In the genomic region with DNA sequence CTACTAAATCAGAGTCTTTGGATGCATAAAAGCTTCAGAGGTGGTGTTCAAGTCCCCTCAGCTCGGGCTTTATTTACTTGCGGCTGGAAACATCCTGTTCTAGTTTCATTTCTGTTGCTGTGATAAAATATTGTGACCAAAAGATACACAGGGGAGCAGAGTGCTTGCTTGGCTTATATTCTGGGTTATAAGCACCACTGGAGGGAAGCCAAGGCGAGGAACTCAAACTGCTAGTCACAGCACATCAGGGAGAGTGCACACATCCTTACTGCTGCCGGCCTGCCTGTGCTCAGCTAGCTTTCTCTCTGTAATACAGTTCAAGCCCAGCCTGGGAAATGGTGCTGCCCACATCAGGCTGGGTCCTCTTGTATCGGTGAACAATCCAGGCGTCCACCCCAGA, we compare ENCODE assay signal across 14 mouse cellular contexts. TPM values are rescaled to one million over a fixed set of nuclear protein-coding genes. Genes with fewer than 3 reads are reported as not detected.
A peak's percentile ranks its signal among the peaks of the same experiment; 100 is the strongest.
DNase-seq lines count a peak whose midpoint lies in the region; ATAC-seq lines count a peak whose summit lies in the region.
"Had no signal": no experiment of that assay in that cellular context is flagged by ENCODE, and none has a peak within 500 bp of the region (broad histone marks: within the 10 kb centered on the region; RNA-seq: fewer than 3 reads in every experiment).

No protein-coding gene starts in this region.

- DNase-seq in kidney, adult 9 months: no peak
- peak; percentile 33 for DNase-seq in testis, postnatal 14 days (ENCODE audit: low spot score)
- no peak for DNase-seq in testis, postnatal 10 days (ENCODE audit: low spot score)
- DNase-seq in kidney, postnatal 36 days: peak; percentile 25 to 50
- no peak for DNase-seq in B cell, adult 2 months
- DNase-seq in gastrocnemius, postnatal 10 days: no peak
- DNase-seq: cerebellum, adult 9-10 months; right cerebral cortex, postnatal 14 days had no signal

- H3K9ac ChIP-seq in kidney, embryonic 14.5 days (ENCODE audit: low read depth, low read length): no peak overlapping the region; the same call in 1 of the 2 replicates
- H3K9ac ChIP-seq in stomach, embryonic 16.5 days (ENCODE audit: low read length): no peak overlapping the region
- H3K9ac ChIP-seq: hindbrain, embryonic 12.5 days had no signal

- H3K27me3 ChIP-seq in kidney, embryonic 14.5 days (ENCODE audit: control insufficient read depth, insufficient read depth, low read length): no peaks in the 10 kb centered on the region
- no peaks in the 10 kb centered on the region for H3K27me3 ChIP-seq in stomach, embryonic 16.5 days (ENCODE audit: control insufficient read depth, insufficient read depth, low read length)
- H3K27me3 ChIP-seq: hindbrain, embryonic 12.5 days had no signal

- H3K9me3 ChIP-seq in kidney, embryonic 14.5 days (ENCODE audit: control insufficient read depth, low read length): no peaks in the 10 kb centered on the region
- H3K9me3 ChIP-seq in stomach, embryonic 16.5 days (replicated peaks; ENCODE audit: control insufficient read depth, low read length): no peaks in the 10 kb centered on the region
- H3K9me3 ChIP-seq: hindbrain, embryonic 12.5 days had no signal

- no peaks in the 10 kb centered on the region for H3K36me3 ChIP-seq in kidney, embryonic 14.5 days (ENCODE audit: control insufficient read depth, insufficient read depth, low read length)
- H3K36me3 ChIP-seq in stomach, embryonic 16.5 days (ENCODE audit: control insufficient read depth, insufficient read depth, low read length): no peaks in the 10 kb centered on the region
- H3K36me3 ChIP-seq: hindbrain, embryonic 12.5 days had no signal

- no peak overlapping the region for H3K4me3 ChIP-seq in kidney, embryonic 14.5 days (ENCODE audit: low read length)
- no peak overlapping the region for H3K4me3 ChIP-seq in stomach, embryonic 16.5 days (replicated peaks; ENCODE audit: low read length)
- H3K4me3 ChIP-seq: hindbrain, embryonic 12.5 days; layer of hippocampus, adult 2 months had no signal

- peak overlapping the region; percentile 80; the same call in 1 of the 2 replicates for H3K27ac ChIP-seq in kidney, embryonic 14.5 days (ENCODE audit: low read depth, low read length)
- H3K27ac ChIP-seq in stomach, embryonic 16.5 days (ENCODE audit: low read length): peak overlapping the region; percentile 50; the same call in 1 of the 2 replicates
- H3K27ac ChIP-seq: hindbrain, embryonic 12.5 days; layer of hippocampus, adult 2 months had no signal

- 0 out of 2 replicates have a peak, but pooled peaks cover 3% of the 10 kb centered on the region for H3K4me1 ChIP-seq in kidney, embryonic 14.5 days (ENCODE audit: control insufficient read depth, insufficient read depth, low read length)
- H3K4me1 ChIP-seq in stomach, embryonic 16.5 days (ENCODE audit: control insufficient read depth, insufficient read depth, low read length): peaks cover 8% of the 10 kb centered on the region; the same call in 1 of the 2 replicates
- H3K4me1 ChIP-seq: hindbrain, embryonic 12.5 days had no signal

- no peak overlapping the region for H3K4me2 ChIP-seq in kidney, embryonic 14.5 days (replicated peaks; ENCODE audit: low read depth, low read length)
- no peak overlapping the region for H3K4me2 ChIP-seq in stomach, embryonic 16.5 days (ENCODE audit: low read depth, low read length)
- H3K4me2 ChIP-seq: hindbrain, embryonic 12.5 days had no signal

- peak; percentile 49; the same call in 1 of the 2 replicates for ATAC-seq in kidney, embryonic 14.5 days (ENCODE audit: low FRiP score, low TSS enrichment)
- ATAC-seq in stomach, embryonic 16.5 days (ENCODE audit: insufficient read depth, low FRiP score): peak; percentile 60; the same call in 1 of the 2 replicates
- ATAC-seq: activated CD4-positive, CD25-positive, alpha-beta regulatory T cell, adult 4 months had no signal

- WGBS in kidney, embryonic 14.5 days: 60% methylated on average over 6 of the region's 6 CpGs
- 64% methylated on average over 6 of the region's 6 CpGs for WGBS in stomach, embryonic 16.5 days

RNA-seq across cellular contexts. Expression of a gene that starts 43.4 kb away (rescaled TPM):
- polyA plus RNA-seq in kidney, embryonic 14.5 days (2014; fragmentation: Nextera tagmentation; extraction: Ambion mirVana): 7.2 and 8.5 TPM in 2 replicates
- polyA plus RNA-seq in stomach, embryonic 16.5 days (2015; fragmentation: Nextera tagmentation; extraction: Ambion mirVana): 7.8 and 8.1 TPM in 2 replicates
- 1 to 10 TPM in 1 of 2 experiments, under 1 TPM in 1; 0.63 to 1.7 TPM for total RNA-seq in gastrocnemius, postnatal 10 days (2021)
- total RNA-seq: monocyte, adult 5-6 weeks had no signal

RNA-seq across cellular contexts. Expression of a gene that starts 44.4 kb away (rescaled TPM):
- 12.8 and 19.4 TPM in 2 replicates for polyA plus RNA-seq in kidney, embryonic 14.5 days (2014; fragmentation: Nextera tagmentation; extraction: Ambion mirVana)
- 13.0 and 13.9 TPM in 2 replicates for polyA plus RNA-seq in stomach, embryonic 16.5 days (2015; fragmentation: Nextera tagmentation; extraction: Ambion mirVana)
- total RNA-seq in gastrocnemius, postnatal 10 days (2021): 10 to 100 TPM; 14.2 to 15.0 TPM

Comparison
In these comparisons a context has a peak if more than half of its experiments do, and no peak if none do; other contexts are left out.
1. DNase-seq: peak in testis, postnatal 14 days (single experiment) and kidney, postnatal 36 days (2 of 2); none in kidney, adult 9 months (single experiment), testis, postnatal 10 days (single experiment), B cell, adult 2 months (0 of 2) and gastrocnemius, postnatal 10 days (single experiment).